Mouse (Mus musculus) heart, adult 2 months (tissue): ENCODE results near the gene Rhot2. TPM values are rescaled to one million over a fixed set of nuclear protein-coding genes. Genes with fewer than 3 reads are reported as not detected.

Experiments used
- DNase-seq, 2 experiments: peaks; one replicate each; pipeline ENCODE4 v3.0.0; 2021
- H3K27ac ChIP-seq: fragments of 200-600 bp; 2 replicates; pipeline ENCODE4 v1.8.1; 2022
- H3K27me3 ChIP-seq: fragments of 200-500 bp; 2 replicates; pipeline ENCODE4 v1.6.1; 2012; ENCODE audit warnings: mild to moderate bottlenecking, low read length, inconsistent platforms, mixed read lengths; ENCODE audit not compliant: control insufficient read depth, insufficient read depth
- H3K36me3 ChIP-seq: fragments of 200-500 bp; 2 replicates; pipeline ENCODE4 v1.6.1; 2012; ENCODE audit warnings: low read length, inconsistent platforms; ENCODE audit not compliant: control insufficient read depth, insufficient read depth
- H3K4me1 ChIP-seq: fragments of 200-500 bp; 2 replicates; pipeline ENCODE4 v1.6.1; 2011; ENCODE audit warnings: low read length; ENCODE audit not compliant: control insufficient read depth, insufficient read depth
- H3K4me3 ChIP-seq: fragments of 200-600 bp; 2 replicates; pipeline ENCODE4 v1.8.1; 2022
- H3K79me2 ChIP-seq: fragments of 200-500 bp; replicated peaks from 2 replicates; pipeline ENCODE4 v1.6.1; 2012; ENCODE audit warnings: mild to moderate bottlenecking, inconsistent platforms, low read length, moderate library complexity, mixed read lengths; ENCODE audit not compliant: control insufficient read depth, insufficient read depth
- H3K9ac ChIP-seq: fragments of 200-500 bp; 2 replicates; pipeline ENCODE4 v1.6.1; 2012; ENCODE audit warnings: low read depth, mild to moderate bottlenecking, control low read depth, inconsistent platforms, low read length, mixed read lengths
- CTCF ChIP-seq: fragments of 200-600 bp; IDR thresholded peaks from 2 replicates; pipeline ENCODE4 v1.8.1; 2022; ENCODE audit warnings: antibody characterized with exemption, mild to moderate bottlenecking, moderate library complexity
- EP300 ChIP-seq: fragments of 200-500 bp; IDR thresholded peaks from 2 replicates; pipeline ENCODE4 v1.6.1; 2011; ENCODE audit warnings: low read depth, low read length, control low read depth; ENCODE audit not compliant: insufficient read depth
- POLR2A ChIP-seq: fragments of 200-500 bp; IDR thresholded peaks from 2 replicates; pipeline ENCODE4 v1.6.1; 2011; ENCODE audit warnings: mild to moderate bottlenecking, low read depth, low read length, control low read depth; ENCODE audit not compliant: insufficient read depth
- WGBS: fragments of 180-500 bp; shearing (Covaris S2); methylation state at CpG from one replicate; pipeline ENCODE4 v1.1.7; 2018; 5-methylcytosine and 5-hydroxymethylcytosine counted together
- intact Hi-C: fragments of 180-260 bp; cut with DNase I; formaldehyde crosslinking; loops from one replicate; pipeline ENCODE4 v1.15.1; 2025
- polyA plus RNA-seq: library from polyadenylated mRNA; depleted of rRNA; stranded (reverse); fragments of >200 nt; gene quantifications from 2 replicates; pipeline ENCODE4 v1.2.3, GENCODE M21; 2012
- total RNA-seq, 2 experiments: library from RNA; stranded (reverse); gene quantifications; 2 replicates each; pipeline ENCODE4 v1.2.3; 2021

Gene Rhot2
- total and polyA plus RNA-seq, 3 experiments: 120 to 209 (median 139) TPM

GRCm38 (mm10) chr17:25866172-25866571, 21.5 kb upstream of the Rhot2 start:
- Histone ChIP-seq H3K4me3 (peak overlapping the region; percentile 35), H3K9ac (no peak overlapping the region), H3K79me2 (peaks cover 3% of the 10 kb centered on the region), H3K36me3 (no peaks in the 10 kb centered on the region), H3K27ac (peak overlapping the region; percentile 36), H3K4me1 (peaks cover 5% of the 10 kb centered on the region), H3K27me3 (no peaks in the 10 kb centered on the region)
- no peak for DNase-seq
- TF ChIP-seq EP300 (0 out of 2 replicates have a peak, but pooled peaks have one; percentile 58), POLR2A (peak; percentile 55; the same call in 1 of the 2 replicates), CTCF (no peak)
- 76% methylated on average over 3 of the region's 3 CpGs for WGBS
- intact Hi-C loops: loop anchor here (5.0 kb wide), 2 partner anchors 34 to 621 kb away; partner anchors contain the start of gene Stub1

DNA sequence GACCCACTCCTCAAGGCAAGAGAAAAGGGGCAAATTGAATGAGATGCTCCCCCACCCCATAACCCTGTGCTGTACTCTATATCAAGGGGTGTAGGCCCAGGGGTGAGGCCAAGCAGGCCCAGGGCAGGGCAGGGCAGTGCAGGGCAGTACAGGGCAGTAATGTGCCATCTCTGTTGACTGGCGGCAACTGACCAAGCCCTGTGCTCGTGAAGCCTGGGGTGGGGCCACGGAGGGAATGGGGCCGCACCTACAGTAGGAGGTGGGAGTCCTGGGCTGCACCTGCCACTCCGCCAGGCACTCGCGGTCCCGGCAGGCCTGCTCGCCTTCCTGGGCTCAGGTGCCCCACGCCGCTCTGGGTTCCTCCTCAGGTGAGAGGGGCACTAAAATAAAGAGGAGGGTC, 20.6 kb upstream of the Rhot2 start:
- Histone ChIP-seq H3K4me1 (peaks cover 5% of the 10 kb centered on the region), H3K79me2 (peaks cover 3% of the 10 kb centered on the region), H3K27ac (peak overlapping the region; percentile 36; the same call in 1 of the 2 replicates), H3K27me3 (no peaks in the 10 kb centered on the region), H3K4me3 (peak overlapping the region; percentile 35; the same call in 1 of the 2 replicates), H3K9ac (peak overlapping the region; percentile 35), H3K36me3 (no peaks in the 10 kb centered on the region)
- intact Hi-C loops: loop anchor here (5.0 kb wide), 2 partner anchors 33 to 622 kb away; partner anchors contain the start of gene Stub1
- no peak for DNase-seq
- TF ChIP-seq CTCF: no peak
- 80% methylated on average over 11 of the region's 11 CpGs for WGBS

DNA sequence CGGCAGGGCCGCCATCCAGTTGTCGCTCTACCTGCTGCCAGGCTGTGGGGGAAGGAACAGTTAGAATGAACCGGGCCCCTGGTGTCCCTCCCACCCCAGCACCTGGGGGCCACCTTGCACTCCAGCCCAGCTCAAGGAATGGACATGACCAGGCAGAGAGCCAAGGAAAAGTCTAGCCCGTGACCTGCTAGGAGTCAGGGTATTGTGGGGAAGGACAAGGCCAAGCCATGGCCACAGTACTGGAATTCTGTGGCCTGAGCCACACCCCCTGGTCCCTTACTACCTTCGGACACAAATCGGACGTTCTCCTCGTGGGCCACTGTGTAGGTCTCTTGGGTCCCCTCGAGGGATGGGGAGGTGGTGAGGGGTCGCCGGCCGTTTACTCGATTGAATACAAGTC, 19.7 kb upstream of the Rhot2 start:
- no peak for TF ChIP-seq CTCF
- TF ChIP-seq EP300: no peak
- no peak for TF ChIP-seq POLR2A
- Histone ChIP-seq H3K36me3 (no peaks in the 10 kb centered on the region), H3K4me1 (peaks cover 5% of the 10 kb centered on the region), H3K27me3 (no peaks in the 10 kb centered on the region), H3K9ac (no peak overlapping the region), H3K79me2 (peaks cover 3% of the 10 kb centered on the region), H3K4me3 (no peak overlapping the region), H3K27ac (no peak overlapping the region)
- WGBS: 76% methylated on average over 14 of the region's 14 CpGs
- no peak for DNase-seq
- intact Hi-C loops: no loop called here

GRCm38 (mm10) chr17:25863681-25864080, 19.0 kb upstream of the Rhot2 start:
- intact Hi-C loops: no loop called here
- H3K36me3 ChIP-seq: no peaks in the 10 kb centered on the region
- no peak overlapping the region for H3K9ac ChIP-seq
- H3K27ac ChIP-seq: no peak overlapping the region
- TF ChIP-seq CTCF: no peak
- no peak for TF ChIP-seq EP300
- no peak for TF ChIP-seq POLR2A
- peaks cover 3% of the 10 kb centered on the region for H3K79me2 ChIP-seq
- H3K4me1 ChIP-seq: peaks cover 2% of the 10 kb centered on the region
- 80% methylated on average over 6 of the region's 6 CpGs for WGBS
- no peaks in the 10 kb centered on the region for H3K27me3 ChIP-seq
- H3K4me3 ChIP-seq: no peak overlapping the region
- no peak for DNase-seq

DNA sequence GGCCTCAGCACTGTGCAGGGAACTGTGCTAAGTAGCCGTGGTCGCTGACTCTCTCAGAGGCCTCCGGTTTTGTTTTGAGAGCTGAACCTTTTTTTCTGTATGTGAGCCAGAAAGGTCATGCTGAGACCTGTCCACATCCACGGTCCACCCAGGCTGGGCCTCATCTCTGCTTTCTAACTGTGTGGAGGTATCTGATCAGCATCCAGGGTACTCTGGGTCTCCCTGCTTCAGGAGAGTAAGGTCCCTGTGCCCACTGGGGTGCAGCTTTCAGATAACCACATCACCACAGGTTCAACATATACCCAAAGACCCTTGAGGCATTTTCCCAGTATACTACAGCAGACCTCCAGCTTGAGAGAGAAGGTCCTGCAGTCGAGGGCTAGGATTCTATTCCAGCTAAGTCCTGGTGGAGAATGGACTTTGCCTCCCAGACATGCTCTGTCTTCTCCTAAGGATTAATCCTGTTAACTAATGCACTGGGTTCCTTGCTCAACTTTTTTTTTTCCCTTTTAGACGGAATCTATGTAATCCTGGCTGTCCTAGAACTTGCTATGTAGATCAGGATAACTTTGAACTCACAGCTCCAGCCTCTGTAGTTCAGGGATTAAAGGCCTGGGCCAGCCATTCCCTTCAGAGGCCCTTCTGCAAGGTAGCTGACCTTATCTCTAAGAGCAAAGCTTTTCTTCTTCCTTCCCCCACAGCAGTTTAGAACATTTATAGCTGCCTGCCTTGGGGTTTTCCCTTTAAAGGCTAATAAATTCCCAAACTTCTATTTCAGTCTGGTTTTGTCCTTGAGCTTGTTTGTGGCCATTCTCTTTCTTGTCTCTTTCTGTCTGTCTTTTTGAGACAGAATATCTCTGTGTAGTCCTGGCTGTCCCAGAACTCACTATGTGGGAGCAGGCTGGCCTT, 17.3 kb upstream of the Rhot2 start:
- Histone ChIP-seq H3K27ac (peak overlapping the region; percentile 91), H3K36me3 (no peaks in the 10 kb centered on the region), H3K27me3 (no peaks in the 10 kb centered on the region), H3K79me2 (peaks cover 3% of the 10 kb centered on the region), H3K4me3 (peak overlapping the region; percentile 63), H3K9ac (peak overlapping the region; percentile 79), H3K4me1 (peaks cover 1% of the 10 kb centered on the region; the same call in 1 of the 2 replicates)
- 17% methylated on average over 6 of the region's 6 CpGs for WGBS
- TF ChIP-seq POLR2A (no peak), CTCF (no peak), EP300 (no peak; the same call in 1 of the 2 replicates)
- DNase-seq: no peak
- intact Hi-C loops: no loop called here
